Mouse (Mus musculus) T-helper 2 cell (primary cell): ENCODE results near the gene Cacna1c.

Experiments used
- in situ Hi-C: fragments of 300-600 bp; cut with MboI, MseI; formaldehyde crosslinking; loops from one replicate; pipeline ENCODE4 v1.15.1; 2025; ENCODE audit warnings: high pct_unique_total_duplicates

Gene Cacna1c

DNA sequence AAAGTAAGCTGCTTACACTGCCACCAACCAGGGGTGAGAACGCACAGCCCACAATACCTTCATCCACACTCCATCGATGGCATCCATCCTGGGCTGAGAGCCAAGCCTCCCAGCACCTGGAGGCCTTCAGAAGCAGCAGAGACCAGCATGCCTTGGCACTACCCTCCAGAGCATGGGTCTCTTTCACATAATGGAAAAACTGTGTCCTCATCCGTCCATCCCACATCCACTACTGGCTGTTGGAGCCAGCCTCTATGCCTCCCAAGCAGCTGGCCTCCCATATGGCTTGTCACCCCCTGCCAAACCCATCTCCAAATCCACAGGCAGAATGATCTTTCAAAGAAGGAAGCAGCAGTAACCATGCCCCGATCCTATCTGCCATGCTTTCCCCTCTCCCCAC, 229.3 kb downstream of the Cacna1c start:
- in situ Hi-C loops: no loop called here

DNA sequence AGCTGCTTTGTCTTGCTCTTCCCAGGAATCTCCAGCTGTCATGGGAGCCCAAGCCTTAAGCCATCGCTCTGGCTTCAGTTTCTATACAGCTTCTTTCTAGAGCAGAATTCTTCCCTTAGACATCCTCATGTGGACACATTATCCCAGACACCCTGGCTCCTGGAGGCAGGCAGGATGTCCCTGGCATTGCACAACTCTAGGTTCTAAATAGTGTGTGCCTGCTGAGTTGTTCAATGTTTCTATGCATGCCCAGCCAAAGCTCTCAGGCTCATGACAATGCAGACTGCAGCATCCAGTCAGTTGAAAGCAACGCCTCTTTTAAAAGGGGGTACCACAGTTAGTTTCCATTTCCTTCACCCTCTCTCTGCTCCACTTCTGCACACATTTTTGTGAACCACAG, 230.6 kb downstream of the Cacna1c start:
- in situ Hi-C loops: no loop called here

DNA sequence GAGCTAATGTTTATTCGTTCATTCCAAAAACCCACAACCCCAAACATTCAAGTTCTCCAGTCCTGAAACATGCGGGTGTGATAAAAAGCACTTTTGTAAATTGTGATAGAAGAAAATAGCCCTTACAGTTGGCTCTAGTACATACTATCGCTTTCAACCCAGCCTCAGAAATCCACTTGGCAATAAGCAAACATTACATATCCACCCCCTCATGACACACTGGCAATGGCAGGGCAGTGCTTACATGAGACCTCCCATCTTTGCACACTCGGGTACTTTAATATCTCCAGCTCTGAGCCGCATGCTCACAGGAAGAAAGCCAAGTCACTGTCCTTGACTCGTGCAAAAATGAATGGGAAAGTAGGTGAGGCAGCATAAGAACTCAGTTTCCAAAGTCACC, 232.4 kb downstream of the Cacna1c start:
- in situ Hi-C loops: no loop called here

DNA sequence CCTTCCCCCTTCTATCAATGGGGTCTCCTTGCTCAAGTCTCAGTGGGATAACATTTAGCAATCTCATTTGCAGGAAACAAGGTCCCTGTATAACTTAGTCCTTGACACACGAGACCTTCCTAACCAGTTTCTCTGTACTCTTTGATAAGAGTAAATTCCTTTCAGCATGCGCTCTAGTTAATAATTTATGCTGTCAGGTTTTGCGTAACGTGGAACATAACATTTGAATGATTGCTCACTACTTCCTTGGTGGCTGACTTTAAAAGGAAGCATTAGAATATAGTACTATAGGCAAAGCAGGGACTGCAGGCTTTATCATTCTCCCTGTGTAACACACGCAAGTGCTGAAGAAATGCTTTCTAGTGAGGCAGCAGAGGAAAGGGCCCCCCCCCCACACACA, 232.9 kb downstream of the Cacna1c start:
- in situ Hi-C loops: no loop called here

DNA sequence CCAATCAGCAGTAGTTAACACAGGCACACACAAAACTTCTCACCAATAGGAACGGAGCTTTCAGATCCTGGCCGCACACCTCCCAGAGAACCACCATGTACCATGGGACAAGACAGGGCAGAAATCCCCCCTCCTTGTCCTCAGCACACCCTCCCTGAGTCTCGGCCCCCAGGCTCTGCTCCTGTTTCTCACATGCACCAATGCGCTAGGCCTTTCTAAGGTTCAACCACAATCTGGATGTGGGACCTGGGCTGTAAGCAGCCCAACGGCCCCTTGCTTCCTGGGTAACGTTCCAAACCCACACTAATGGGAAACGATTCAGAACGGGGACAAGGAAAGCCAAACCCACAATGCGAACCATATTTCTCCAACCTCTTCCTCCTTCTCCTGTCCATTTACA, 237.7 kb downstream of the Cacna1c start:
- in situ Hi-C loops: no loop called here

DNA sequence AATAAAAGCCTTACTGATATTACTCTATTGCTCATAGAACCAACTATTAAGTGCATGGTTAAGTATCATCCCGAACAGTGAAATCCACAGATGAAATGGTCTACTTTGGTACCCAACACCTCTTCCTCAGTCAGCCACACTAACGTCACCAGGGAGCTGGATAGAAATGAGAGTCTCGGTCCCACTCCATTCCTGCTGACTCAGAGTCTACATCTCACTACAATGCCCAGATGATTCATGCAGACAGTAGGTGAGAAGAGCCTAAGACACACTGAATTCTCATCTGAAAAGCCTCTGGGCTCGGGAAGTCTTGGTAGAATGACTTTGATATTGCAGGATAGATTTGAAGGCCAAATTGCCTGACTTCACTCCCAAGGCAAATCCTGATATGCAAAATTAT, 240.0 kb downstream of the Cacna1c start:
- in situ Hi-C loops: no loop called here

DNA sequence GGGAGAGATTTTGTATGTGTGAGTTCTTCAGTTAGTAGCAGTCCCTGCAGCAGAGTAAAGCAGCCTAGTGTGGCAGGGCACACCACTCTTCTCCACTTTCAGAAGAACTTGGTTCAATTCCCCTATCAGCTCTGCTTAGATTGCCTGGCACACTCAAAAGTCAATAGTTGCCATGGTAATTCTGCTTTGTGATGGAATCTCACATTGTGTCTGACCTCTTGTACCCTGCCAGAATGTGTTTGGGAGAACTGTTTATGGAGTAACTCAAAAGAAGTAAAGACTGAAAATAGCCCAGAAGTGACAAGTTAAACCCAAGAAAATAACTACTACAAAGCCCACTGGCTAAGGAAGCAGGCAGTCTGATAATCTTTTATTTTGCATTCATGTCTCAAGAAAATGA, 240.4 kb downstream of the Cacna1c start:
- in situ Hi-C loops: no loop called here

DNA sequence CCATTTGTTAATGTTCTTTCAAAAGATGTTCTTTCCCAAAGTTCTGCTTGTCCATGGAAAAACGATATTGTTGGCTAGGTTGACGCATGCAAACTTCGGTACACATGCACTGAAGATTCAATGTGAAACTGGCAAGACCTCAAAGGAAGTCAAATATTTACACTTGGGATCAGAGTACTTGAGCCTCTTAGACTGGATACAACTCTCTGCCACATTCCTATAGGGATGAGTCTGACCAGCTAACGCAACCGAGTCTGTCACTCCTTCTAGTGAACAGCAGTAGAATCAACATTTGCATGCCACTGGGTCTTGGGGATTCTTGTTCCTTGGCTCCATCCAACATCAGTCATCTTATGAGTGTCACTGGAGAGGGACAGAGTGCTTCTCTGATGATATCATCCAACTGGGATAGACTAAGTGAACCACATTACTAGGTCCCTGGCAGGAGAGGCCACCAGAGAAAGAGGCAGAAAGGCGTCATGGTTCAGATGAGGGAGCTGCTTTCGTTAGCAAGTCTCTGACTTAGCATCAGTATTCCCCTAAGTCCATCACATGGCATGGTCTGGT, 241.1 kb downstream of the Cacna1c start:
- in situ Hi-C loops: no loop called here

DNA sequence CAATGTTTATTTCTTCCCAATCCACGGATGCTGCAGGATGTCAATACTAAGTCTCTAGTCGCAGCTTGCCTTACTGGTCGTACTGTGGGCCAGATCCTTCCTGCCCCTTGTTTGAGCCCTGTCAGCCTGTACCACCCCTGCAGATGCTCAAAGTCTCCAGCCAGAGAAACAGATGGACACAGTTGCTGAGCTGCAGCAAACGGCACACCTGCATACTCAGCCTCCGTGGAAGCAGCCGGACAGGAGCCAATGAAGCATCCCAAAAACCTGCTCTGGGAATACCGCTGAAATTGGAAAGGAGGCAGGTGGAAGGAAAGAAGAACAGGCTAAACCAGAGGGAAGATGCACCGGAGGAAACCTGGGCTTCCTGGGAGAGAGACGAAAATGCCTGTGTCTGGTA, 243.8 kb downstream of the Cacna1c start:
- in situ Hi-C loops: no loop called here

DNA sequence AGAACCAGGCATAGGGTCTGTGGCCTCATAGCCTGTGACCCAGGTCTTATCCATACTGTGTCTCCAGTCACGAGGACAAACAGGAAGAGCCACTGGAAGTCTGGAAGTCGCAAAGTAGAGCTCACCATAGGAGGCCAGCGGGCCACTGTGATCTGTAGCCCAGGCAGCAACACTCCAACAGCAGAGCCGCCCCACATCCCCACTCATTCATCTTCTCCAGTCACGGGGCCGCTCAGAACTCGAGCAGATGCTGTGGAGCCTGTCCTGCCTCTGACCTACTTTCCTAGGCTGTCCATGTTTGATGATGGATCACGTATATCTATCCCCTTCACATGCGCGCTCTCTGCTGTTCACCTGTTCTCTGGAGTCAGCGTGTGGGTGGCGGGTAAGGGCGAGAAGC, 246.0 kb downstream of the Cacna1c start:
- in situ Hi-C loops: no loop called here

DNA sequence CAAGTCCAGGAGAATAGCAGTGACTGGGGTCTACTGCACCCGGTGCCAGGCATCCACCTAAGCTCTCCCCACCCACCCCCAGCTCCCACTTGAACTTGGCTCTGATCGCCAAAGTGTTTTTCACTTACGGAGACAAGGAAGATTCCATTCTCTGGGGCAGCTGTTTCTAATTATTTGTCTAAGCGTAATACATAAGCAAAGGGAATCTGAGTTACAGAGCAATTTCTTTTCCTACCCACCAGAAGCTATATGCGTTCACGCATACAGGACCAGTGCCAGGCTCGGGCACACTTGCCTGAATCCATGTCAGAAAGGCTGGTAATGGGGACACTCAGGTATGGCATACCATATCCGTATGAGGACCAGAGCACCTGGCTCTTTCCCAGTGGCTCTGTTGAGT, 248.9 kb downstream of the Cacna1c start:
- in situ Hi-C loops: no loop called here

DNA sequence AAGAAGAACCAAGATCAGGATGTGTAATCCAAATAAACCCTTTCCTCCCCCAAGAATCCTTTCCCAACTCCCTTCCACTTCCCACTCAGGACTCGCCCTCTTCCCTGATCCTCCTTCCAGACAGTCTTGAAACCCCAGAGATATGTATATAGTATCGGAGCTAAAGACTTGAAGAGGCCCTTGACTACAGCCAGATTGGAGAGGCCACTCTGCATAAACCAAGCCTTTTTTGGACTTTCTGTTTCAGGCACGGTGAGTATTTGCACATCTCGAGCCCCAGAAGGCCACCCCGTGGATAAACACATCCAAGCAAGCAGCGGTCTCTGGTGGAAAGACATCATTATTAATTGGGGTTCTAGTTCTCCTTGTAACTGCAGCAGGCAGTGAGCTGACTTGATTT, 249.6 kb downstream of the Cacna1c start:
- in situ Hi-C loops: no loop called here

DNA sequence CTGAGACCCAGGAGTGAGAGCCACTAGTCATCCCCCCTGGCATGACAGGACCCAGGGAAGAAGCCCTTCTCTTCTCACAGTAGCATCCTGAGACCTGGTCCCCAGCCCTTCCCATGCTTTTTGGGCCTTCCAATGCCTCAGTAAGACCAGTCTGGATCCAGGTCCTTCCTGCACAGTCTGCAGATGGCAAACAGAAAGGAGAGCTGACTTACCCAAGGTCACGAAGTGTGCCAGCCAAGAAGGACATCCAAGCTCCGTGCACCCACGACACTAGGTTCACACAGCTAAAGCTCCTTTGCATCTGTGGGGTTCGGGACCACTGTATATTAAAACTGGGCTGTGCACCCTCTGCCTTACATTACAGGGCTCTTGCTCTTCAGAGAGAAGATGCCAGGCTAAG, 252.1 kb downstream of the Cacna1c start:
- in situ Hi-C loops: no loop called here

DNA sequence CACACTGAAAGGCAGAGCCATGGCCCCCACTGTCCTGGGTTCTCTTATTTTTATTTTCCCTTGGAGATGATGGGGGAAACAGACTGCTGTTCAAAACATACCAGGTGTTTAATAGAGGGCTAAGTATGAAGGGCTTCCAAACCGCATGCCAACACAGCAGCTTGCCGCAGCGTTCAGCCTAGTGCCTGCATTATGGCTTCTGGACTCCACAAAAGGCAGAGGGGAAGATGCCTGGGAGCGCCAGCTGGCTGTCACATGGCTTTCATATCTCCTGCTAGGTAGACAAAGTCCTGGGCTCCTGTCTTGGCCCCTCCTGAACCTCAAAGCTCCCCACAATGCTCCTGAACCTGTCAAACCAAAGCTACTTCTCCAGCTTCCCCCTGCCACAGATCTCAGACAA, 254.4 kb downstream of the Cacna1c start:
- in situ Hi-C loops: no loop called here

DNA sequence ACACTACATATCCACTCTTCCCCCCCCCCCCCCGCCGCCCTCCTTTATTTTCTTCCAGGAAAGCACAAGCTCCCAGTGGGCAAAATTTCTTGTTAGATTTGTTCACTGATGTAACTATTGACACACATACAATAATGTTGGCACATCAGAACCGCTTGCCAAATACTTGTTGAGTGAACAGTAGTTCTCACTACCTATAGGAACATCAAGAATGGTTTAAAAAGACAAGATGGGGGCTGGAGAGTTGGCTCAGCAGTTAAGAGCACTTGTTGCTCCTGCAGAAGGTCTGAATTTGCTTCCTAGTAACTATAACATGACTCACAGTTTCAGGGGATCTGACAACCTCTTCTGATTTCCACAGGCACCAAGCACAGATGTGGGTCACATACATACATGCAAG, 255.2 kb downstream of the Cacna1c start:
- in situ Hi-C loops: no loop called here

DNA sequence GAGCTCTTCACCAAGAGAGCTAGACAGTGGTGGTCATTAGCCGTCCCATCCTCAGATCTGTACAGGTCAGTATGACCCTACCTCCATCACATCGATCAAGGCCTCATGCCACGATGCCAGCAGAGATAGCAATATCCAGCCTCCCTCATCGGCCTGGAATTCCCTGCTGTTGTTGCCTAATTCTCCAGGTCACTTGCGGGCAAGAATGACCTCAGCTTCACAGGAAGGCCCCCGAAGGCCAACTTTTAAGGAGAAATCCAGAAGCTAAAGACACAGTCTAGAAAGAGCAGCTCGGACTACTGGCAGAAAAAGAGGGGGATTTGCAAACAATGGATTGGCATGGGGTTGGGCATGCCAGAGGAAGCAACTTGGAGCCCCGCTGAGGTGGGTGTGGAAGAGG, 256.6 kb downstream of the Cacna1c start:
- in situ Hi-C loops: no loop called here

DNA sequence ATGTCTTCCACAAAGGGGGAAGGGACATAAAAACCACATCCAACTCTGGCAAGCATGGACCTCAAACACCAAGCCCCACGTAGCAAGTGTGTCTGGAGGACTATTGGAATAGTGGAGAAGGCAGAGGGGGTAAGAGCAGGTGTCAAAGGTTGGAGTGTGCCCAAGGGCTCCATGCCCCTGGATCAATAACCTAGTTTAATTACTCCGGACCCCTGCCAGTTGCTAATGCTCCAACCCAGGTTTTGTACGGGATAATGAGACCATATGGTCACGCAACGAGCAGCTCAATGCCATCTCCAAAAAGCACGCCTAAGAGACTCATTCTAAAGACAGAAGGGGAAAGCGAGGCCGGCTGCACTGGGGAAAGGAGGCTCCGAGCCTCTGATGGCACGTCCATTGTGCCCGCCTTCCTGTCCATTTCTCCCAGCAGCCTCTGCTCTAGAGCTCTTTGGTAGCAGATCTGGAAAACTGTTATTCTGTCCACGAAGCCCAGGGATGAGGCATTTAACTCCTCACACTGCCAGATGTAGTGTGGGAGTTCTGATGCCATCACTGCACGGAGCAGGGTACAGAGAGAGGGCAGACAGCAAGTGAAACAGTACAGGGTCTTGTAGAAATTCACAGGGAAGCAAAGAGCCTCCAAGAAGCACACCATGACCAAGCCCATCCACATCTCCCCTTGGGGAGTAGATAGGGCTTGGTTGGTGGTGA, 257.7 kb downstream of the Cacna1c start:
- in situ Hi-C loops: no loop called here

DNA sequence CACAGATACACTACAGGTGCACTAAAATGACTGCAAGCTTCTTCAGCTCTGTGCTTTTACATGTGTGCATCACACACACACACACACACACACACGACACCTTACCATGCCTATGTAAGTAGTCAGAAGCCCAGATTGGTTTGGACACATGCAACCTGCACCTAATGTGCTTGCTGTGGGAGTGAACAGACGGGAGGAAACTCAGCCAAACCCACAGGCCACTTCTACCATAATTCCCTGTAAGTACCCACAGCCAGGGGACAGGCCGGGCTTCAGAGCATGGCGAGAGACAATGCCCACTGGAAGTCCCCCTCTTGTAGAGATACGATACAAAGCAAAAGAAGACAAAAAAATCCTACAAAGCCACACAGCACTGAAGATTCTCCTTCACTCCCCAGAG, 258.7 kb downstream of the Cacna1c start:
- in situ Hi-C loops: no loop called here

DNA sequence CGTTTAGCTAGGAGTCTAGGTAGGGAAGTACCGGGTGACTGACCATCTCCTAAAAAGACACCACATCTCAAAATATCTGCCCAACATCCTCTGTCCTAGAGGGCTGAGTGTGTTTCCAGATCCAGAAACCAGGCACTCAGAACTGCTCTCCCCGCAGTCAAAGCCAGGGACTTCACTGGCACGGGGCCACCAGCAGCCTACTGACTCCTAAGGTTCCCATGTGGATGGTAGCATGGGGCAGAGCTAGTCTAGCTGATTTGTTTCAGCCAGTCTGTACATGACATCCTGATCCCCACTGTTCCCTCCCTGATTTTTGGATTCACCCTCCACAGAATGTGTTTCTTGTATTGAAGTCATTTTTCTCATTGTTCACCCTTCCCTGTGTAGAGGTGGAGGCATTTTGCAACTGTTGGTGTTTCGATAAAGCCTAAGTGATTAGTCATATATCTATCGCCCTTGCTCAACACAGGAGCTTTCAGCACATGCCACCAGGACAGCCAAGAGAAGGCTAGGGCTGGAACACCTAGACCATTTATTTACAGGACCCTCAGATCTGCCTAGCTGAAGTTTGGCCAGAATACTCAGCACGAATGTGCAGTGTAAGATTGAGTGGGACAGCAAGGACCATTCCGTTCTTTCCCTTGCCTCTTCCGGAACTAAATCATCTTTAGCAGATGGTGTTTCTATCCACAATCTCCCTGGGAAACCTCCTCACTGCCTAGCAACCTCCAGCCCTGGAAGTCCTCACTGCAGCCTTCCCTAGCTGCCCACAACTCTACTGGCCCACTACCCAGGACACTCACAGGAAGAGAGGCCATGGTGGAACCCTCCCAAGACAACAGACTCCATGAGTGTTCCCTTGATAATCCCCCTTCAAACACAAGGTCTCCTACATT, 260.4 kb downstream of the Cacna1c start:
- in situ Hi-C loops: no loop called here

DNA sequence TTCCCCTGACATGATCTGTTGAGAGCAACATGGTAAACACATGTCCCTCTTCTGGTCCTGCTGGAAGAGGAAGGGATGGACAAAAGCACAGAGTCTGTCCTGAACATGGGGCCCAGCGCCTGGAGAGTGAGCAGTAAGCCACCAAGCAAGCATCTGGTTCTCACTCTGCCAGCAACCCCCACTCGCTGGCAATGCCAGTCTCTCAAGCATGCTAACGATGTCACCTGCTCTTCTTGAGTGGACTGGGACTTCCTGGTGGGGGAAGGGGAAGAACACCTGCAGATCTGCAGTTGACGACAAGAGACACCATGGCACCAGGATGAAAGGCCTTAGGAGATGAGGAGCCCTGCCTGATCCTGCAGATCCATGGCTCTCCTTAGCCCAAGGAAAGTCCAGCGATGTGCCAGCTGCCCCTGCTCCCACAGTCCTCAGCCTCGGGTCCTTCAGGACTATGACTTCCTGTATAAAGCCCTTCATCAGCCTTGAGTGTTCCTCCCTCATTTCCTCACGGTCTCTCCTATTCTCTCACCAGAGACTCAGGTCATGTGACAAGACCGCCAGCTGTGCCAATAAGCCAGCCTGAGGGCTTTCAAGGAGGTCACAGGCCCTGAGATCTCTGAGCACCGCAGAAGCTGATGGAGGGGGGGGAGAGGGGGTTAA, 261.8 kb downstream of the Cacna1c start:
- in situ Hi-C loops: no loop called here

DNA sequence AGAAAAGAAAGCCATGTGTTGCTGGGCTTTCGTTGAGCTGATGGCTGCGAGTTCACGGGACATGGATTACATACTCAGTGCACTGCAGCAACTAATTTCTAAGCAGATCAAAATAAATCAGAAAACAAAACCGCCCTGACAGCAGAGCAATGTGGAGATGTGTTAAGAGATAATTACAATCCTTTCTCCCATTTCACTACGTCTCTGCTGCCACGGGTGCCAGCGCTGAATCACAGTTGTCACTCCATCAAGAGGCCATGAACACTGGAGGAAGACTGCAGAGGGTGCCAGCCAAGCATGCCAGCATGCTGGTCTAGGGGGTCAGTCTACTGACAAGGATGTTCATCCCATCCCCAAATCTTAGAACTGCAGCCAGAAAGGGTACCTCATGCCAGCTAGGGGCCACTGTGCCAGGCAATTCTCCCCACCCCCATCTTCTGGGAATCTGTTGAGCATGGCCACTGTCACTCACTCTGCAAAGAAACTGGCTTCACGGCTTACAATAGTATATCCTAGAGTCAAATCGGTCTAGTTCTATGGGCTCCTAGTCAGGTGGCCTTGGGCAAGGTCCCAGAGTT, 263.1 kb downstream of the Cacna1c start:
- in situ Hi-C loops: no loop called here
